In genomic region chr11:121100692-121101091, GRCm38 (mm10) we compare ENCODE assay signal across 21 mouse cellular contexts. TPM values are rescaled to one million over a fixed set of nuclear protein-coding genes. Genes with fewer than 3 reads are reported as not detected.
A peak's percentile ranks its signal among the peaks of the same experiment; 100 is the strongest.
DNase-seq lines count a peak whose midpoint lies in the region; ATAC-seq and TF ChIP-seq lines count a peak whose summit lies in the region.
"Had no signal": no experiment of that assay in that cellular context is flagged by ENCODE, and none has a peak within 500 bp of the region (broad histone marks: within the 10 kb centered on the region; RNA-seq: fewer than 3 reads in every experiment).

No protein-coding gene starts in this region.

- no peaks in the 10 kb centered on the region for H3K9me3 ChIP-seq in MEL (replicated peaks; ENCODE audit: insufficient read depth, low read length)
- H3K9me3 ChIP-seq: forebrain, embryonic 13.5 days had no signal

- no peak for TF ChIP-seq RAD21 in MEL (IDR thresholded peaks at IDR 0.05; ENCODE audit: low read depth, low read length)

- H3K79me2 ChIP-seq in MEL (ENCODE audit: control insufficient read depth, insufficient read depth, low read length, poor library complexity): no peaks in the 10 kb centered on the region

- 0 out of 2 replicates have a peak overlapping the region, but pooled peaks have one; percentile 1 for H3K9ac ChIP-seq in MEL (ENCODE audit: control insufficient read depth, low read depth, low read length, poor library complexity, severe bottlenecking)
- H3K9ac ChIP-seq: forebrain, embryonic 13.5 days; hindbrain, embryonic 14.5 days had no signal

- no peak for ATAC-seq in granulocyte monocyte progenitor cell, adult 5-6 weeks (replicated peaks; ENCODE audit: poor library complexity, severe bottlenecking)
- ATAC-seq: forebrain, embryonic 13.5 days had no signal

- H3K27me3 ChIP-seq in MEL (ENCODE audit: control insufficient read depth in 1 of 2, insufficient read depth in 2 of 2, low read length in 2 of 2): peaks cover 0 to 3% of the 10 kb centered on the region in 2 experiments; a peak in 2 of 4 replicates
- H3K27me3 ChIP-seq: CH12.LX; forebrain, embryonic 13.5 days had no signal

- peak; percentile 62 for DNase-seq in CD4-positive helper T cell, adult 2 months (ENCODE audit: low read depth, low spot score)
- DNase-seq in MEL (ENCODE audit: low read depth, low spot score): no peak
- peak; percentile 66 for DNase-seq in kidney, adult 11 months
- peak; percentile 49 for DNase-seq in kidney, postnatal 10 days
- DNase-seq in heart, adult 11 months: no peak
- DNase-seq in cerebellum, postnatal 10 days: no peak
- DNase-seq: cerebellum, adult 18-20 months; heart, adult 2 months; lung, adult 18-20 months; lung, postnatal 36 days; midbrain, embryonic 14.5 days; thymus, adult 2 months had no signal

- H3K4me1 ChIP-seq in MEL (ENCODE audit: control insufficient read depth in 1 of 2, insufficient read depth in 2 of 2, low read length in 2 of 2): peaks cover 7 to 25% of the 10 kb centered on the region in 2 experiments
- H3K4me1 ChIP-seq: forebrain, embryonic 13.5 days had no signal

- no peak for TF ChIP-seq CTCF in MEL (IDR thresholded peaks at IDR 0.05 in 2 of 3, conservative IDR thresholded peaks at IDR 0.05 in 1 of 3; ENCODE audit: control insufficient read depth in 1 of 3, insufficient read depth in 1 of 3, low read depth in 2 of 3, low read length in 3 of 3, poor library complexity in 1 of 3, severe bottlenecking in 1 of 3)

- no peak; a peak in 1 of 4 replicates for TF ChIP-seq EP300 in MEL (IDR thresholded peaks at IDR 0.05; ENCODE audit: low read depth in 1 of 2, low read length in 2 of 2)

- H3K4me3 ChIP-seq in MEL (ENCODE audit: control insufficient read depth in 1 of 2, insufficient read depth in 1 of 2, low read depth in 2 of 2, low read length in 2 of 2): no peak overlapping the region
- H3K4me3 ChIP-seq: forebrain, embryonic 13.5 days; heart, adult 2 months had no signal

- no peak for TF ChIP-seq POLR2A in MEL (IDR thresholded peaks at IDR 0.05; ENCODE audit: control insufficient read depth in 1 of 2, insufficient read depth in 1 of 2, low read depth in 1 of 2, low read length in 2 of 2, poor library complexity in 1 of 2)

- H3K27ac ChIP-seq in MEL (ENCODE audit: control insufficient read depth, low read depth, low read length): no peak overlapping the region
- H3K27ac ChIP-seq: forebrain, embryonic 13.5 days; heart, adult 2 months; hindbrain, embryonic 14.5 days had no signal

- peaks cover 0 to 17% of the 10 kb centered on the region in 2 experiments; a peak in 2 of 4 replicates for H3K36me3 ChIP-seq in MEL (ENCODE audit: control insufficient read depth in 1 of 2, insufficient read depth in 2 of 2, low read length in 2 of 2)

TF ChIP-seq in MEL, 35 proteins besides CTCF, POLR2A, EP300 and RAD21:
- TF ChIP-seq ZNF384 (IDR thresholded peaks at IDR 0.05; ENCODE audit: low read depth, low read length): no peak
- TF ChIP-seq MAFK (IDR thresholded peaks at IDR 0.05; ENCODE audit: borderline replicate concordance, low read depth, low read length): no peak
- TF ChIP-seq JUND (IDR thresholded peaks at IDR 0.05; ENCODE audit: low read depth, low read length): no peak
- TF ChIP-seq SIN3A (IDR thresholded peaks at IDR 0.05; ENCODE audit: low read length): no peak
- TF ChIP-seq HCFC1 (IDR thresholded peaks at IDR 0.05; ENCODE audit: low read depth, low read length): no peak
- no peak for TF ChIP-seq SMC3 (IDR thresholded peaks at IDR 0.05; ENCODE audit: low read depth, low read length)
- no peak for TF ChIP-seq MXI1 (IDR thresholded peaks at IDR 0.05; ENCODE audit: low read depth, low read length)
- TF ChIP-seq MAZ (IDR thresholded peaks at IDR 0.05; ENCODE audit: low read depth, low read length): no peak; the same call in 1 of the 2 replicates
- no peak for TF ChIP-seq UBTF (IDR thresholded peaks at IDR 0.05; ENCODE audit: borderline replicate concordance, insufficient read depth, low read depth, low read length)
- no peak for TF ChIP-seq NRF1 (IDR thresholded peaks at IDR 0.05; ENCODE audit: insufficient read depth, low read depth, low read length, poor library complexity, severe bottlenecking)
- TF ChIP-seq POLR2AphosphoS5 (IDR thresholded peaks at IDR 0.05; ENCODE audit: borderline replicate concordance, low read depth, low read length): no peak
- TF ChIP-seq TBP (IDR thresholded peaks at IDR 0.05; ENCODE audit: low read depth, low read length): no peak
- TF ChIP-seq POLR2AphosphoS2 (IDR thresholded peaks at IDR 0.05; ENCODE audit: low read length): no peak
- no peak for TF ChIP-seq MEF2A (IDR thresholded peaks at IDR 0.05; ENCODE audit: extremely low read depth, insufficient replicate concordance, low read depth, low read length, poor library complexity, severe bottlenecking)
- no peak for TF ChIP-seq USF1 (IDR thresholded peaks at IDR 0.05; ENCODE audit: low read depth, low read length)
- TF ChIP-seq ETS1 (IDR thresholded peaks at IDR 0.05; ENCODE audit: low read depth, low read length): no peak
- no peak for TF ChIP-seq ZKSCAN1 (IDR thresholded peaks at IDR 0.05; ENCODE audit: low read depth, low read length)
- no peak for TF ChIP-seq CHD1 (IDR thresholded peaks at IDR 0.05; ENCODE audit: low read depth, low read length)
- TF ChIP-seq MYB (IDR thresholded peaks at IDR 0.05; ENCODE audit: low read depth, low read length): no peak
- no peak for TF ChIP-seq TCF12 (IDR thresholded peaks at IDR 0.05; ENCODE audit: low read depth, low read length)

RNA-seq across cellular contexts. Expression of gene Tex19.2, which starts 17.8 kb away (rescaled TPM):
- total RNA-seq in MEL (2012; rRNA removed): 44.7 and 45.7 TPM in 2 replicates
- 10 to 100 TPM in 1 of 2 experiments, not detected in 1; 34.5 TPM for polyA plus RNA-seq in MEL (2012; ENCODE audit: insufficient read depth in 1 of 2, insufficient read length in 2 of 2, low read depth in 1 of 2, low replicate concordance in 2 of 2, missing spikeins in 1 of 2)
- not detected in 2 replicates for total RNA-seq in granulocyte monocyte progenitor cell, adult 5-6 weeks (2014; fragmentation: Nextera tagmentation)
- total RNA-seq in granulocyte monocyte progenitor cell, adult 5-6 weeks (2017): not detected in 2 replicates
- total RNA-seq: heart, adult 2 months; left cerebral cortex, postnatal 10 days had no signal
- polyA plus RNA-seq: brain, embryonic 14.5 days; forebrain, embryonic 13.5 days; heart, adult 2 months; heart, postnatal 0 days; hindbrain, embryonic 14.5 days; midbrain, embryonic 14.5 days; neural tube, embryonic 11.5 days had no signal

RNA-seq across cellular contexts. Expression of gene Sectm1a, which starts 19.7 kb away (rescaled TPM):
- total RNA-seq in MEL (2012; rRNA removed): 19.8 and 22.0 TPM in 2 replicates
- polyA plus RNA-seq in MEL (2012; ENCODE audit: insufficient read depth in 1 of 2, insufficient read length in 2 of 2, low read depth in 1 of 2, low replicate concordance in 2 of 2, missing spikeins in 1 of 2): 10 to 100 TPM in 1 of 2 experiments, not detected in 1; 22.3 TPM
- not detected in 2 replicates for total RNA-seq in granulocyte monocyte progenitor cell, adult 5-6 weeks (2014; fragmentation: Nextera tagmentation)
- not detected in 2 replicates for total RNA-seq in granulocyte monocyte progenitor cell, adult 5-6 weeks (2017)
- total RNA-seq: heart, adult 2 months; left cerebral cortex, postnatal 10 days had no signal
- polyA plus RNA-seq: brain, embryonic 14.5 days; forebrain, embryonic 13.5 days; heart, adult 2 months; hindbrain, embryonic 14.5 days; midbrain, embryonic 14.5 days; neural tube, embryonic 11.5 days had no signal

RNA-seq across cellular contexts. Expression of gene Sectm1b, which starts 37.3 kb away (rescaled TPM):
- not detected in 2 replicates for total RNA-seq in MEL (2012; rRNA removed)
- under 1 TPM in 1 of 2 experiments, not detected in 1; 0.14 TPM for polyA plus RNA-seq in MEL (2012; ENCODE audit: insufficient read depth in 1 of 2, insufficient read length in 2 of 2, low read depth in 1 of 2, low replicate concordance in 2 of 2, missing spikeins in 1 of 2)
- total RNA-seq in granulocyte monocyte progenitor cell, adult 5-6 weeks (2014; fragmentation: Nextera tagmentation): not detected in 2 replicates
- not detected in 2 replicates for total RNA-seq in granulocyte monocyte progenitor cell, adult 5-6 weeks (2017)
- total RNA-seq: CH12.LX; heart, adult 2 months; left cerebral cortex, postnatal 10 days had no signal
- polyA plus RNA-seq: brain, embryonic 14.5 days; forebrain, embryonic 13.5 days; heart, adult 2 months; hindbrain, embryonic 14.5 days; limb, embryonic 14.5 days; midbrain, embryonic 14.5 days; neural tube, embryonic 11.5 days had no signal

RNA-seq across cellular contexts. Expression of gene Tex19.1, which starts 45.3 kb away (rescaled TPM):
- total RNA-seq in MEL (2012; rRNA removed): 0.19 and 0.62 TPM in 2 replicates
- under 1 TPM in 1 of 2 experiments, not detected in 1; 0.10 TPM for polyA plus RNA-seq in MEL (2012; ENCODE audit: insufficient read depth in 1 of 2, insufficient read length in 2 of 2, low read depth in 1 of 2, low replicate concordance in 2 of 2, missing spikeins in 1 of 2)
- not detected in 2 replicates for total RNA-seq in granulocyte monocyte progenitor cell, adult 5-6 weeks (2014; fragmentation: Nextera tagmentation)
- total RNA-seq in granulocyte monocyte progenitor cell, adult 5-6 weeks (2017): not detected in 2 replicates
- total RNA-seq: heart, adult 2 months; left cerebral cortex, postnatal 10 days had no signal
- polyA plus RNA-seq: brain, embryonic 14.5 days; forebrain, embryonic 13.5 days; heart, adult 2 months; heart, postnatal 0 days; hindbrain, embryonic 14.5 days; midbrain, embryonic 14.5 days; neural tube, embryonic 11.5 days had no signal

RNA-seq across cellular contexts. Expression of gene Uts2r, which starts 59.4 kb away (rescaled TPM):
- total RNA-seq in MEL (2012; rRNA removed): not detected in 2 replicates
- polyA plus RNA-seq in MEL (2012; ENCODE audit: insufficient read depth in 1 of 2, insufficient read length in 2 of 2, low read depth in 1 of 2, low replicate concordance in 2 of 2, missing spikeins in 1 of 2): not detected
- total RNA-seq in granulocyte monocyte progenitor cell, adult 5-6 weeks (2014; fragmentation: Nextera tagmentation): not detected in 2 replicates
- not detected in 2 replicates for total RNA-seq in granulocyte monocyte progenitor cell, adult 5-6 weeks (2017)
- total RNA-seq: CH12.LX; left cerebral cortex, postnatal 10 days had no signal
- polyA plus RNA-seq: heart, postnatal 0 days; neural tube, embryonic 11.5 days had no signal

Comparison
In these comparisons a context has a peak if more than half of its experiments do, and no peak if none do; other contexts are left out.
1. DNase-seq: peak in CD4-positive helper T cell, adult 2 months (single experiment), kidney, adult 11 months (single experiment) and kidney, postnatal 10 days (single experiment); none in MEL (single experiment), heart, adult 11 months (single experiment) and cerebellum, postnatal 10 days (0 of 2).
2. RNA of gene Tex19.2, which starts 17.8 kb away (total RNA-seq): 44.7 to 45.7 TPM in MEL; not detected in granulocyte monocyte progenitor cell, adult 5-6 weeks; every median in the first group is over 10 times any median in the second.
3. RNA of gene Sectm1a, which starts 19.7 kb away (total RNA-seq): 19.8 to 22.0 TPM in MEL; not detected in granulocyte monocyte progenitor cell, adult 5-6 weeks; every median in the first group is over 10 times any median in the second.